In genomic region chr4:138163836-138164235, GRCm38 (mm10) we compare ENCODE assay signal across 14 mouse cellular contexts. TPM values are rescaled to one million over a fixed set of nuclear protein-coding genes. Genes with fewer than 3 reads are reported as not detected.
DNase-seq lines count a peak whose midpoint lies in the region; ATAC-seq and TF ChIP-seq lines count a peak whose summit lies in the region.
"Had no signal": no experiment of that assay in that cellular context is flagged by ENCODE, and none has a peak within 500 bp of the region (broad histone marks: within the 10 kb centered on the region; RNA-seq: fewer than 3 reads in every experiment).

No protein-coding gene starts in this region.

- H3K4me1 ChIP-seq in forebrain, embryonic 10.5 days = peaks cover 7% of the 10 kb centered on the region
- H3K4me1 ChIP-seq in forebrain, embryonic 16.5 days (replicated peaks; ENCODE audit: control insufficient read depth, insufficient read depth, low read length) = peaks cover 9% of the 10 kb centered on the region; the same call in 1 of the 2 replicates
- peaks cover 15% of the 10 kb centered on the region for H3K4me1 ChIP-seq in midbrain, embryonic 10.5 days
- H3K4me1 ChIP-seq: embryonic facial prominence, embryonic 13.5 days had no signal

- DNase-seq in forebrain, embryonic 10.5 days (ENCODE audit: extremely low spot score, low spot score) = no peak
- no peak for DNase-seq in layer of hippocampus, adult 2 months (ENCODE audit: low spot score in 2 of 2)
- no peak for DNase-seq in layer of hippocampus, adult 8-10 months (ENCODE audit: low spot score in 2 of 2)
- no peak for DNase-seq in midbrain, embryonic 10.5 days (ENCODE audit: low spot score)
- peak; percentile 54 for DNase-seq in retina, postnatal 7 days (ENCODE audit: low read depth, low spot score)
- no peak for DNase-seq in spleen, postnatal 4 days (ENCODE audit: low spot score in 2 of 2)
- no peak for DNase-seq in frontal cortex, postnatal 25 days (ENCODE audit: low spot score in 2 of 2)
- DNase-seq: cerebellum, adult 9-11 months; kidney, postnatal 10 days; liver; spleen, adult 18-20 months; thymus, adult 18-20 months had no signal

- no peak for ATAC-seq in forebrain, embryonic 16.5 days

- H3K4me3 ChIP-seq in forebrain, embryonic 10.5 days = no peak overlapping the region
- H3K4me3 ChIP-seq in forebrain, embryonic 16.5 days (replicated peaks; ENCODE audit: low read length) = no peak overlapping the region
- no peak overlapping the region for H3K4me3 ChIP-seq in layer of hippocampus, adult 2 months
- no peak overlapping the region for H3K4me3 ChIP-seq in midbrain, embryonic 10.5 days
- H3K4me3 ChIP-seq: embryonic facial prominence, embryonic 13.5 days had no signal

- H3K9me3 ChIP-seq in forebrain, embryonic 10.5 days = no peaks in the 10 kb centered on the region
- H3K9me3 ChIP-seq in forebrain, embryonic 16.5 days (ENCODE audit: control insufficient read depth, low read length) = no peaks in the 10 kb centered on the region
- no peaks in the 10 kb centered on the region for H3K9me3 ChIP-seq in midbrain, embryonic 10.5 days (replicated peaks)
- H3K9me3 ChIP-seq: embryonic facial prominence, embryonic 13.5 days had no signal

- TF ChIP-seq CTCF in layer of hippocampus, adult 2 months (conservative IDR thresholded peaks at IDR 0.05) = no peak

- H3K36me3 ChIP-seq in forebrain, embryonic 10.5 days (replicated peaks) = peaks cover 97% of the 10 kb centered on the region
- H3K36me3 ChIP-seq in forebrain, embryonic 16.5 days (ENCODE audit: control insufficient read depth, insufficient read depth) = peaks cover 13% of the 10 kb centered on the region
- H3K36me3 ChIP-seq in midbrain, embryonic 10.5 days = peaks cover 95% of the 10 kb centered on the region

- WGBS in forebrain, embryonic 10.5 days = 46% methylated on average over 2 of the region's 2 CpGs
- WGBS in forebrain, embryonic 16.5 days = 24% methylated on average over 2 of the region's 2 CpGs
- WGBS in midbrain, embryonic 10.5 days = 52% methylated on average over 2 of the region's 2 CpGs

- H3K9ac ChIP-seq in forebrain, embryonic 16.5 days (replicated peaks; ENCODE audit: low read depth, low read length) = no peak overlapping the region
- H3K9ac ChIP-seq: embryonic facial prominence, embryonic 13.5 days had no signal

- H3K4me2 ChIP-seq in forebrain, embryonic 16.5 days (ENCODE audit: low read length) = no peak overlapping the region
- H3K4me2 ChIP-seq: embryonic facial prominence, embryonic 13.5 days had no signal

- H3K27ac ChIP-seq in forebrain, embryonic 10.5 days = 0 out of 2 replicates have a peak overlapping the region, but pooled peaks have one; percentile 2
- H3K27ac ChIP-seq in forebrain, embryonic 16.5 days (ENCODE audit: low read length) = no peak overlapping the region
- H3K27ac ChIP-seq in layer of hippocampus, adult 2 months = peak overlapping the region; percentile 77
- H3K27ac ChIP-seq in midbrain, embryonic 10.5 days (replicated peaks) = peak overlapping the region; percentile 53
- H3K27ac ChIP-seq: embryonic facial prominence, embryonic 13.5 days had no signal

- H3K27me3 ChIP-seq in forebrain, embryonic 10.5 days (ENCODE audit: poor library complexity, severe bottlenecking) = no peaks in the 10 kb centered on the region
- H3K27me3 ChIP-seq in forebrain, embryonic 16.5 days (replicated peaks; ENCODE audit: control insufficient read depth, insufficient read depth, low read length) = no peaks in the 10 kb centered on the region
- no peaks in the 10 kb centered on the region for H3K27me3 ChIP-seq in midbrain, embryonic 10.5 days (ENCODE audit: low read depth, poor library complexity, severe bottlenecking)
- H3K27me3 ChIP-seq: embryonic facial prominence, embryonic 13.5 days had no signal

RNA-seq across cellular contexts. Expression of gene Hp1bp3, which starts 52.3 kb away (rescaled TPM):
- 147 and 152 TPM in 2 replicates for polyA plus RNA-seq in forebrain, embryonic 10.5 days (2016; fragmentation: Nextera tagmentation; extraction: Ambion mirVana)
- polyA plus RNA-seq in forebrain, embryonic 16.5 days (2015; fragmentation: Nextera tagmentation; extraction: Ambion mirVana) = 233 and 263 TPM in 2 replicates
- 100 to 1,000 TPM; 178 to 183 TPM for total RNA-seq in layer of hippocampus, adult 2 months (2021)
- 100 to 1,000 TPM; 184 to 200 (median 196) TPM for total RNA-seq in layer of hippocampus, adult 8-10 months (2022)
- polyA plus RNA-seq in midbrain, embryonic 10.5 days (2016; fragmentation: Nextera tagmentation; extraction: Ambion mirVana) = 153 and 178 TPM in 2 replicates
